Mouse (Mus musculus) hindbrain, embryonic 14.5 days (tissue): ENCODE measurements around the gene Snx18. TPM values are rescaled to one million over a fixed set of nuclear protein-coding genes. Genes with fewer than 3 reads are reported as not detected.

ENCODE experiments used
- ATAC-seq: fragments of 200-750 bp; cut with Nextera tagmentation; 2 replicates; pipeline ENCODE4 v1.8.0; 2017; ENCODE audit warnings: moderate number of reproducible peaks, mild to moderate bottlenecking, moderate TSS enrichment, moderate library complexity; ENCODE audit not compliant: low FRiP score
- DNase-seq: peaks from one replicate; pipeline ENCODE4 v3.0.0-alpha.2; 2015; ENCODE audit warnings: low spot score
- H3K27ac ChIP-seq: fragments of 300-500 bp; sonication (generic); 2 replicates; pipeline ENCODE4 v1.5.1; 2014; ENCODE audit warnings: mild to moderate bottlenecking, moderate library complexity
- H3K27me3 ChIP-seq: fragments of 300-500 bp; sonication (generic); 2 replicates; pipeline ENCODE4 v1.6.1; 2014; ENCODE audit warnings: mild to moderate bottlenecking, low read length, mixed read lengths; ENCODE audit not compliant: control insufficient read depth, insufficient read depth
- H3K36me3 ChIP-seq: fragments of 300-500 bp; sonication (generic); replicated peaks from 2 replicates; pipeline ENCODE4 v1.6.1; 2014; ENCODE audit not compliant: control insufficient read depth, insufficient read depth
- H3K4me1 ChIP-seq: fragments of 300-500 bp; sonication (generic); replicated peaks from 2 replicates; pipeline ENCODE4 v1.6.1; 2014; ENCODE audit warnings: antibody characterized with exemption, low read length, mixed read lengths; ENCODE audit not compliant: control insufficient read depth, insufficient read depth
- H3K4me2 ChIP-seq: fragments of 300-500 bp; sonication (generic); replicated peaks from 2 replicates; pipeline ENCODE4 v1.6.1; 2014; ENCODE audit warnings: mild to moderate bottlenecking, moderate library complexity
- H3K4me3 ChIP-seq: fragments of 300-500 bp; sonication (generic); replicated peaks from 2 replicates; pipeline ENCODE4 v1.5.1; 2014; ENCODE audit warnings: mild to moderate bottlenecking, low read length
- H3K9ac ChIP-seq: fragments of 300-500 bp; sonication (generic); 2 replicates; pipeline ENCODE4 v1.6.1; 2014
- H3K9me3 ChIP-seq: fragments of 300-500 bp; sonication (generic); 2 replicates; pipeline ENCODE4 v1.6.1; 2016; ENCODE audit warnings: low read length; ENCODE audit not compliant: control insufficient read depth
- WGBS: fragments of 180-500 bp; shearing (Covaris S2); extraction: QIAGEN DNeasy Blood & Tissue Kit; methylation state at CpG from one replicate; pipeline ENCODE4 v1.1.7; 2014; 5-methylcytosine and 5-hydroxymethylcytosine counted together
- polyA plus RNA-seq: library from polyadenylated mRNA; unstranded; fragments of >200 nt; fragmentation: Nextera tagmentation; extraction: Ambion mirVana; gene quantifications from 2 replicates; pipeline ENCODE4 v1.2.1, GENCODE M21; 2014

The Snx18 gene
- polyA plus RNA-seq: 15.8 and 16.2 TPM in 2 replicates

DNA sequence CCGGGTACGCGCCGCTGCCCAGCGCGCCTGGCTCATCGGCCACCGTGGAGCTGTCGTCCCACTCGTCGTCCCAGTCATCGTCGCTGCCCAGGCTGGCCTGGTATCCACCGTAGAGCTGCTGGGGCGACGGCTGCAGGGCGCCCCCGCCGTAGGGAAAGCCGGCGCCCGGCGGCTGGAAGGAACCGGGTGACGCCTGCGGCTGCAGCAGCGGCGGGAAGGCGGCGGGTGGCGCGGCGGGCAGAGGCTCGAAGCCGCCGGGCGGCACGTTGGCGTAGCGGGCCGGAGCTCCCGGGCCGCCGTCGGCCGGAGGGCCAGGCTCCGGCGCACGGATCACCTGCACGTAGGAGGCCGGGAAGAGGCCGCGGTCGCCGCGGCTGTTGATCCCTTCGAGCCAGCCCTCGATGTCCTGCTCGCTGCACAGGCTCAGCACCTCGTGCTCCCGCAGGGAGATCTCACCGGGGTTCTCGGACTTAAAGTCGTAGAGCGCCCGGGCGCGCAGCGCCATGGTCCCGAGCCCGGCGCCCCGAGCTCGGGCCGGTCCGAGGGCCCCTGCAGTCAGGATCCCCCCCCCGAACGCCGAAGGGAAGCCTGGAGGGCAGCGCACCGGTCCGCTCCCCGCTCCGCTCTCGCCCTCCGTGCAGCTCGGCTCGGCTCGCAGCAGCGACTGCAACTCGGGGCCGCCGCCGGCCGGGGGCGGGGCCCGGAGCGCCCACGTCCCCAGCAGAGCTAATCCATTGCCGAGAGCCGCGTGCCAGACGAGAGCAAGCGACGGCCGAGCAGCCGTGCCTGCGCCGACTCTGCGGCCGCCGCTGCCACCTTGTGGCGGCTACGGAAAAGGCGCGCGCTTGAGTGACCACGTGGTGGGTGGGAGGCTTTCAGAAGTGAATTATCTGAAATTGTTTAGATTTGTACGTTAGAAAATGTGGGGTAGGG is at the start of gene Snx18:
Gene Snx18 (minus strand): TSS at position 674 of the 933 bp plus-strand sequence.
- Histone ChIP-seq H3K36me3 (no peaks in the 10 kb centered on the region), H3K4me3 (peak within 1 kb of the TSS; percentile 76), H3K27me3 (no peaks in the 10 kb centered on the region), H3K9me3 (no peaks in the 10 kb centered on the region), H3K4me1 (peaks cover 44% of the 10 kb centered on the region), H3K4me2 (peak within 1 kb of the TSS; percentile 93), H3K27ac (peak within 1 kb of the TSS; percentile 89), H3K9ac (peak within 1 kb of the TSS; percentile 92)
- DNase-seq: peak; percentile 95
- WGBS: under 1% methylated on average over 116 of the region's 119 CpGs
- ATAC-seq: peak; percentile 93

DNA sequence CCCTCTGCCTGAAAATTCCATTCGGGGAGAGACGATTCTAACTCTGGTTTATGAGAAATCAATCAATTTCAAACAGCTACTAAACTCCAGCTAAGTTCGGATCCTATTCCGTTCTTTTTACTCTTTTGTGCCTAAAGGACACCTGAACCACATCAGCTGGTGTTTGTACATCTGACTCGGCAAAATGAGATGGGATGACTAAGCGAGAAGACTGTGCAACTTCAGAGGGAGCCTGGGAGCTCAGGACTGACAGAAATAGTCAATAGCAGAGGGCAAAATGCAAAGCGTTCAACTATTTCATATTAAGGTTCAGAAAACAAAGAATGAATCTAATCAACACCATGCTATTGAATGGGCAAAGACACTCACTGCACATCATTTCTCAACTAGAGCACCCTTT is 45.5 kb upstream of the Snx18 start:
- 73% methylated on average over 7 of the region's 7 CpGs for WGBS
- no peak overlapping the region for H3K27ac ChIP-seq
- DNase-seq (no peak), ATAC-seq (no peak)
- no peaks in the 10 kb centered on the region for H3K9me3 ChIP-seq
- no peak overlapping the region for H3K4me2 ChIP-seq
- no peaks in the 10 kb centered on the region for H3K36me3 ChIP-seq
- H3K9ac ChIP-seq: no peak overlapping the region
- no peak overlapping the region for H3K4me3 ChIP-seq
- no peaks in the 10 kb centered on the region for H3K4me1 ChIP-seq
- H3K27me3 ChIP-seq: no peaks in the 10 kb centered on the region

DNA sequence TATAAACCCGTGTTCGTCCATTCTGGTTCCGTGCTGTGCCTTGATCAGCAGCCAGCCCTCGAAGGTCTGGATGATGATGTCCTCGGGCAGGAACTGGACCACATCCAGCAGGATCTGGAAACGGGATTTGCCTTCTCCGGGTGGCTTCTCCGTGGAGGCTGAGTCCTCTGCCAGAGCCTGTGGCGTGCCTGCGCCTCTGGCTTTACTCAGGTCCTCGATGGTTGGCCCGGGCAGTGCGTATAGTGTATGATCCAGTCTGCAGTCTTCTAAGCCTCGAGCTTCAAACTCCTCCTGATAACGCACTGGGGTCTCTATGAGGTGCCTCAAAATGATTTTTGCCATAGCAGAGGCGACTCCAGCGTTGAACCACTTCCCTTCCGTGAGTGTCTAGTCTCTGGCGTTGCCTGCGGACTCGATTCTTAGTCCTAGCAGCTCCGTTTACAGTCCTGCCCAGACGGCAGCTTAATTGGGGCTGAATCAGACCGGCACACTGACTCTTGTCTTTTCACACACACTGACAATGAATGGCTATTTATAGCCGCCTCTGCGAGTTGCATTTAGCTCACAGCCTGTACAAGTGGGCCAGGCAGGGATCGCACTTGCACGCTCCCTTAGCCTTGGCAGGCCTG is 44.9 kb upstream of the Snx18 start, which contains the start of gene Hspb3:
Gene Hspb3 (minus strand): TSS at position 526 of the 629 bp plus-strand sequence.
- Histone ChIP-seq H3K4me3 (no peak within 1 kb of the TSS), H3K27ac (no peak within 1 kb of the TSS)
- ATAC-seq: peak; percentile 69

DNA sequence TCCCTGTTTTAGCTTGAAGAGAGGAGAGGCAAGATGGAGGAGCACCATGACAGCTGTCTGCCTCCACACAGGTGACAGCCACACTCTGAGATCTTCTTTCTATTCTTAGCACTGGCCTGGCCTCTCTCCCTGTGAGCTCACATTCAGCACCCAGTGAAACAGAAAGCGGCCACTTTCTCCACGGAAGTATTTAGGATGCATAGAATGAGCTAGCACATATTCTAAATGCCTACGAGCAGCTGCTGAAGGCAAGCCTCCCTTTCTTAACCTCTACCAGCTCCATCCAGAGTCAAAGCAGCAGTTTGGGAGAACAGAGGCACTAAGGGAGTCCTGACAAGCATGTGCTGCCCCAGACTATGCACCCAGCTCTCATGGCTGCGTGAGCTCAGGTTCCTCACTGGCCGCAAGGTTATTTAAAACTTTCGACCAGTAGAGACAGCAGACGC is 43.5 kb upstream of the Snx18 start:
- WGBS: 78% methylated on average over 7 of the region's 7 CpGs
- ATAC-seq (no peak), DNase-seq (no peak)
- H3K27ac ChIP-seq: no peak overlapping the region
- H3K9ac ChIP-seq: no peak overlapping the region
- no peaks in the 10 kb centered on the region for H3K27me3 ChIP-seq
- H3K4me2 ChIP-seq: no peak overlapping the region
- H3K36me3 ChIP-seq: no peaks in the 10 kb centered on the region
- H3K4me1 ChIP-seq: no peaks in the 10 kb centered on the region
- H3K9me3 ChIP-seq: no peaks in the 10 kb centered on the region
- no peak overlapping the region for H3K4me3 ChIP-seq

More for the DNA sequence above, 44.9 kb upstream of the Snx18 start, which contains the start of gene Hspb3:
- no peaks in the 10 kb centered on the region for H3K4me1 ChIP-seq
- no peak for DNase-seq
- 0 out of 2 replicates have a peak within 1 kb of the TSS, but pooled peaks have one; percentile 3 for H3K4me2 ChIP-seq
- no peaks in the 10 kb centered on the region for H3K36me3 ChIP-seq
- no peak within 1 kb of the TSS for H3K9ac ChIP-seq
- 54% methylated on average over 28 of the region's 28 CpGs for WGBS
- H3K9me3 ChIP-seq: no peaks in the 10 kb centered on the region
- no peaks in the 10 kb centered on the region for H3K27me3 ChIP-seq

DNA sequence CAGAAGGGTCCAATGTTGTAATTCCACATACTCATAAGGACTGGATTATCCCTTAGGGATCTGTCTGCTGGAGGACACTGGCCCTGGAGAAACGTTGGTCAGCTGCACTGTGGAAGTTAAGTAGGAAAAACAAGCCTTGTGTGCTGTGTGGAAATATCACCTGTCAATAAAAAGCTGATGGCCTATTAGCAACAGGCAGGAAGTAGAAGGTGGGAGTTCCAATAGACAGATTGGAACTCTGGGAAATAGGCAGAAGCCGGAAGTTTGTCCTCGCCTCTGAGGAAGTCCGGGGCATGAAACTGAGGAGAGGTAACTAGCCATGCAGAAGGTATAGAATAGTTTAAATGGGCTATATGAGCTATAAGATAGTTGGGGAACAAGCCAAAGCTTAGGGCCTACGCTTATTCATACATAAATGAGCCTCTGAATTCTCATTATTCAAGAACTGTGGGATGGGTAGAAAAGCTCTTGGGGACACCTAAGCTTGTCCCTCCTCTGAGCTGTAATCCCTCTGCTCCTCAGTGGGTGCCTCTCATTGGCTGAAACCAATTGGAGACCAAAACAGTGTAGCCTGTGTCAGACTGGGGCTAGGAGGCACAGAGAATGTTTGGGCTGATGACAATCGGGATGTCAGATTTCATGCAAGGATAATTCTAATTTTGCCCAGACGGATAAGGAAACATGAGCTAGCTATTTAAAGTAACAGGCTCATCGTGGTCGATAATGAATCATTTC is 42.4 kb upstream of the Snx18 start:
- ATAC-seq (no peak), DNase-seq (no peak)
- WGBS: 88% methylated on average over 9 of the region's 9 CpGs
- Histone ChIP-seq H3K9ac (no peak overlapping the region), H3K27me3 (no peaks in the 10 kb centered on the region), H3K4me1 (no peaks in the 10 kb centered on the region), H3K27ac (no peak overlapping the region), H3K4me2 (no peak overlapping the region), H3K9me3 (no peaks in the 10 kb centered on the region), H3K4me3 (no peak overlapping the region), H3K36me3 (no peaks in the 10 kb centered on the region)

DNA sequence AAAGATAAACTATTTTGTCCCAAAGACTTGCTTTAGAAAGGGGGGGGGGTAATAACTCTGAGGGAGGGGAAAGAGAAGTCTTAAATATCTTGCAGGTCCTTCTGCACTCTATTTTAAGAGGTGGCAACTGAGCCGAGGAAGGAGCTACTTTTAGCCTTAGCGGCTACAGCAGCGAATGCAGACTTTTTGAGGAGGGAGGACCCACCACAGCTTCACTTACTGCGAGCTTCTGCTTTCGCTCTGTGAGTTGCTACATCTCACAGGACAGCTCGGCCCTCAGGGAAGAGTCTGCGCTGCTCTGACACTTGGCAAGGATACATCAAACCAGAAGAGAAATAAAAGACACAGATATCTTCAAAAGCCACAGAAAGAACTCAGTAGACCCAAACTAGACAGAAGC is 38.8 kb upstream of the Snx18 start:
- WGBS: 86% methylated on average over 7 of the region's 7 CpGs
- no peak for DNase-seq
- Histone ChIP-seq H3K4me1 (no peaks in the 10 kb centered on the region), H3K36me3 (no peaks in the 10 kb centered on the region), H3K27me3 (no peaks in the 10 kb centered on the region), H3K4me3 (no peak overlapping the region), H3K4me2 (no peak overlapping the region), H3K9me3 (no peaks in the 10 kb centered on the region), H3K9ac (no peak overlapping the region), H3K27ac (no peak overlapping the region)
- ATAC-seq: no peak

GRCm38 (mm10) chr13:113656639-113657038 is 38.3 kb upstream of the Snx18 start:
- Histone ChIP-seq H3K27me3 (no peaks in the 10 kb centered on the region), H3K36me3 (no peaks in the 10 kb centered on the region), H3K4me1 (no peaks in the 10 kb centered on the region), H3K4me3 (no peak overlapping the region), H3K9me3 (no peaks in the 10 kb centered on the region), H3K4me2 (no peak overlapping the region), H3K27ac (no peak overlapping the region), H3K9ac (no peak overlapping the region)
- DNase-seq: no peak
- 91% methylated on average over 4 of the region's 4 CpGs for WGBS
- no peak for ATAC-seq

DNA sequence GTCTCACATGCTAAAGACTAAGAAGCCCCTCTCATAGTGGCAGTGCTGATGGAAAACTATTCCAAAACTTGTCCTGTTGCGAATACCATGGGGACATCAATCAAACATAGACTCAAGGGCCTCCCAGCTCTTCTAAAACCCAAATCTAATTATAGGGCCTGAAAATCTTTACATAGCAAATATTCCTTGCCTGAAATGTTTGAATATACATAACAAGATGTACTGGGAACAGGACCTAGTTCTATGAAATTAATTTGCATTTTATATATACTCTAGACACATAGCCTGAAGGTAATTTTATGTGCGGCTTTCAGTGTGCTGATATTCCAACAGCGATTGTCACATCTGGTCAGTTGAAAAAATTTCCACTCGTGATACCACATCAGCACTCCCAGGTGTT is 37.1 kb upstream of the Snx18 start:
- H3K4me3 ChIP-seq: no peak overlapping the region
- no peak overlapping the region for H3K9ac ChIP-seq
- 79% methylated on average over 4 of the region's 4 CpGs for WGBS
- no peaks in the 10 kb centered on the region for H3K4me1 ChIP-seq
- H3K4me2 ChIP-seq: no peak overlapping the region
- ATAC-seq (no peak), DNase-seq (no peak)
- no peaks in the 10 kb centered on the region for H3K36me3 ChIP-seq
- H3K27ac ChIP-seq: no peak overlapping the region
- H3K9me3 ChIP-seq: no peaks in the 10 kb centered on the region
- H3K27me3 ChIP-seq: no peaks in the 10 kb centered on the region
